Mouse (Mus musculus): Measurements from ENCODE around the gene Dusp23. TPM values are rescaled to one million over a fixed set of nuclear protein-coding genes. Genes with fewer than 3 reads are reported as not detected.

Dusp23 gene
- polyA plus RNA-seq, 1 experiment = not detected

GRCm38 (mm10) chr1:172585612-172586567 lies 46.9 kb downstream of the Dusp23 start:
- H3K4me1 ChIP-seq (ENCODE audit: control insufficient read depth, insufficient read depth, low read length) = peaks cover 4% of the 10 kb centered on the region
- TF ChIP-seq CTCF (IDR thresholded peaks at IDR 0.05; ENCODE audit: insufficient read depth, low read depth, low read length) = no peak
- no peak overlapping the region for H3K27ac ChIP-seq (ENCODE audit: insufficient read depth, low read depth, low read length)
- 39% methylated on average over 26 of the region's 26 CpGs for WGBS
- no peak overlapping the region for H3K4me3 ChIP-seq (ENCODE audit: insufficient read depth, low read depth, low read length)

GRCm38 (mm10) chr1:172585026-172585425 lies 47.7 kb downstream of the Dusp23 start:
- 68% methylated on average over 4 of the region's 4 CpGs for WGBS
- no peak overlapping the region for H3K27ac ChIP-seq (ENCODE audit: insufficient read depth, low read depth, low read length)
- no peak for TF ChIP-seq CTCF (IDR thresholded peaks at IDR 0.05; ENCODE audit: insufficient read depth, low read depth, low read length)
- H3K4me1 ChIP-seq (ENCODE audit: control insufficient read depth, insufficient read depth, low read length) = peaks cover 4% of the 10 kb centered on the region
- no peak overlapping the region for H3K4me3 ChIP-seq (ENCODE audit: insufficient read depth, low read depth, low read length)

GRCm38 (mm10) chr1:172584271-172584670 lies 48.5 kb downstream of the Dusp23 start:
- 91% methylated on average over 6 of the region's 6 CpGs for WGBS
- TF ChIP-seq CTCF (IDR thresholded peaks at IDR 0.05; ENCODE audit: insufficient read depth, low read depth, low read length) (no peak), POLR2A (IDR thresholded peaks at IDR 0.05; ENCODE audit: insufficient read depth, low read depth, low read length) (no peak)
- Histone ChIP-seq H3K4me3 (ENCODE audit: insufficient read depth, low read depth, low read length) (no peak overlapping the region), H3K27ac (ENCODE audit: insufficient read depth, low read depth, low read length) (no peak overlapping the region), H3K4me1 (ENCODE audit: control insufficient read depth, insufficient read depth, low read length) (peaks cover 4% of the 10 kb centered on the region)

GRCm38 (mm10) chr1:172582436-172582835 lies 50.3 kb downstream of the Dusp23 start:
- Histone ChIP-seq H3K4me1 (ENCODE audit: control insufficient read depth, insufficient read depth, low read length) (peaks cover 4% of the 10 kb centered on the region), H3K4me3 (ENCODE audit: insufficient read depth, low read depth, low read length) (no peak overlapping the region), H3K27ac (ENCODE audit: insufficient read depth, low read depth, low read length) (no peak overlapping the region)
- TF ChIP-seq POLR2A (IDR thresholded peaks at IDR 0.05; ENCODE audit: insufficient read depth, low read depth, low read length) = no peak
- TF ChIP-seq CTCF (IDR thresholded peaks at IDR 0.05; ENCODE audit: insufficient read depth, low read depth, low read length) = no peak
- 93% methylated on average over 8 of the region's 8 CpGs for WGBS

Other genes starting within 250 kb of the Dusp23 start
- gene Slamf9, start 157.6 kb downstream of the Dusp23 start, polyA plus RNA-seq (2012; ENCODE audit: insufficient read depth, insufficient read length, low replicate concordance, missing spikeins) = not detected in 2 replicates
- not detected in 2 replicates for gene Igsf9, start 151.2 kb downstream of the Dusp23 start, polyA plus RNA-seq (2012; ENCODE audit: insufficient read depth, insufficient read length, low replicate concordance, missing spikeins)
- gene Tagln2, start 132.9 kb downstream of the Dusp23 start, polyA plus RNA-seq (2012; ENCODE audit: insufficient read depth, insufficient read length, low replicate concordance, missing spikeins) = not detected in 2 replicates
- gene Cfap45, start 112.2 kb downstream of the Dusp23 start, polyA plus RNA-seq (2012; ENCODE audit: insufficient read depth, insufficient read length, low replicate concordance, missing spikeins) = not detected in 2 replicates
- not detected in 2 replicates for gene Vsig8, start 77.0 kb downstream of the Dusp23 start, polyA plus RNA-seq (2012; ENCODE audit: insufficient read depth, insufficient read length, low replicate concordance, missing spikeins)
- not detected in 2 replicates for gene Slamf8, start 42.4 kb downstream of the Dusp23 start, polyA plus RNA-seq (2012; ENCODE audit: insufficient read depth, insufficient read length, low replicate concordance, missing spikeins)
- not detected in 2 replicates for gene Fcrl6, start 30.4 kb downstream of the Dusp23 start, polyA plus RNA-seq (2012; ENCODE audit: insufficient read depth, insufficient read length, low replicate concordance, missing spikeins)
- gene Crp, start 65.1 kb upstream of the Dusp23 start, polyA plus RNA-seq (2012; ENCODE audit: insufficient read depth, insufficient read length, low replicate concordance, missing spikeins) = not detected in 2 replicates

Measured in olfactory bulb, adult 2 months (tissue).